Mouse (Mus musculus) yolk sac, embryonic 10.5 days (tissue): ENCODE data around the gene Izumo1.

ENCODE experiments used
- DNase-seq: peaks from one replicate; pipeline ENCODE4 v3.0.0-alpha.2; 2017; ENCODE audit warnings: low spot score

Izumo1 gene

DNA sequence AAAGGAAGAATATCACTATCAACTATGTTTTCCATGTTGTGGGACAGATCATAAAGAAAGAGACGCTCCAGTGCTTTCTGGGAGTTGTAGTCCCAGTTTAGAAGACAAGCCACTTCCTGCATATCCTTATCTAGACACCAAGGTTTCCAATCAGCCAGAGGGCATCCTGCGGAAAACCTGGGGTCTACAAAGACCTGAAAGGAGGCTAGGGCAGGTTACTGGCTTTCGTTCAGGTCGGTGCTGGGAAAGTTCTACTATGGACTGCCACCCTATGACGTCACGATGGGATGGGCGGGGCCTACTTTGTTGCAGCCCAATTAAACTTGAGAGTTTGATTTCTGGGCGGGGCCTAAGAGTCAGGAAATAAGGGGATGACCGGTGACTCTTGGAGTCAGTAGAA is at the start of gene Izumo1:
Izumo1 (plus strand) TSS at position 369 of the 400 bp plus-strand sequence.
- DNase-seq, result peak; percentile 63

DNA sequence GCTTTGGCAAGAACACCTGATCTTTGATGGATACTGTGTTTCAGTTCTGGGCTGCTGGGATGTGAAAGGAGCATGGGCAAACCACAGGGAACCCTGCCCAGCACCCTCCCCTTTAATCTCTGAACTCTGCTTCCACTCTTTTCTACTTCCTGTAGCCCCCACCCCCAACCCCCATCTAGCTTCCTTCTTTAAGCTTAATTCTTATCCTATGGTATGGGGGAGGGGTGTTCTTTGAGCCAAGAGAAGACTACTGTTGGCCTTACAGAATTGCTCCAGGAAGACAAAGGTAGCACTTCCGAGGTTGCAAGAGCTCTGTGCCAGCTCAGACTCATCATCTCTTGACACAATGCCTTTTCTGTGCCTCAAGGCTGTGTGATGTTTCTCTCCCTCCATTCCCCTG is 49.6 kb upstream of the Izumo1 start:
- DNase-seq, result no peak

DNA sequence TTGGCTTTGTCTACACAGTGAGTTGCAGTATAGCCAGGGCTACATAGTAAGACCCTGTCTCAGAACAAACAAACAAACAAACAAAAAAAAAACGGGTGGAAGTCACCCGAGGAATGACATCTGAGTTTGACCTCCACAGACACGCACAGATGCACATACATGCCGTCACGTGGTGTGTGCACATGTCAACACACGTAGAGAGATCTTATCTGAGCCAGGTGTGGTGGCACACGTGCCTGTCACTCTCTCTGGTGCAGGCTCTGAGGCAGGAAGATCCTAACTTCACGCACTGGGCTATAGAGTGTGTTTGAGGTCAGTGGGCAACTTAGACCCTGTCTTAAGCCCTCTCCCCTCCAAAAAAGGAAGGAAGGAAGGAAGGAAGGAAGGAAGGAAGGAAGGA is 47.7 kb upstream of the Izumo1 start:
- DNase-seq, result no peak

DNA sequence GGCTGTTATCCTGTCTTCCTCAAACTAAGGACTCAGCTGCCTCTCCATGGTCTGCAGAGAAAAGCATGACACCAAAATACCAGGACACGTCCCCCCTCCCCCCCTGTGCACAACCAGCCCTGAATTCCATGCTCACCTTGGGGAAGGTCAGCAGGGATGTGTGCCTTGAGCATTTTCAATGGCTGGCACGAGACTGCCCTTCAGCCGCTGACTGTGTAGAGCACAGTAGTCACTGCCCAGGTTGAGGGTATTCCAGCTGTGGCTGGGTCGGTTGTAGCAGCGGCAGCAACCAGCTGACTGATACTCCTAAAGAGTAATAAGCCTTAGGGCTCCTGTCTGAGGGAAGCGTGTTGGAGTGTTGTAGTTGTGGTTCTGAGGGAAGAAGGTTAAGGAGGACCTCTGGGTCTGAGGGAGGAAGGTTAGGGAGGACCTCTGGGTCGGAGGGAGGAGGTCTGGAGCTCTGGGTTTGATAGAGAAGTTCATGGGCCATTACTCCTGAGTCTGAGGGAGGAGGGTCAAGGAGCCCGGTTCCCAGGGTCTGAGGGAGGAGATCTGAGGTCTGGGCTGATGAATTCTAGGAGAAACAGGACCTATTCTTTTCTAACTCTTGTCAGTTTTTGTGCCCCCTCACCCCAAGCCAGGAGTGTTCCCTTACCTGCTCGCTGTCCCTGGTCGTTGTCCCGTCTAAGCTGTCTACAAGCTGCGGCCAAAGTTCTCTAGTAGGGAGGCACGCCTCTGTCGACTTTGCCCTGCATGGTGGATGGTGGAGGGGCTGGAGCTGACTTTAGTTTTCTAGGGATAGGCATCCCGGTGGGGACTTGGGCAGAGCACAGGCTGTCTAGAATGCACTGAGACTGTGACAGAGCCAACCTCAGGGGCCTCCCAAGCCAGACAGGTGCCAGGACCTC is 46.9 kb upstream of the Izumo1 start:
- peak; percentile 78 for DNase-seq

DNA sequence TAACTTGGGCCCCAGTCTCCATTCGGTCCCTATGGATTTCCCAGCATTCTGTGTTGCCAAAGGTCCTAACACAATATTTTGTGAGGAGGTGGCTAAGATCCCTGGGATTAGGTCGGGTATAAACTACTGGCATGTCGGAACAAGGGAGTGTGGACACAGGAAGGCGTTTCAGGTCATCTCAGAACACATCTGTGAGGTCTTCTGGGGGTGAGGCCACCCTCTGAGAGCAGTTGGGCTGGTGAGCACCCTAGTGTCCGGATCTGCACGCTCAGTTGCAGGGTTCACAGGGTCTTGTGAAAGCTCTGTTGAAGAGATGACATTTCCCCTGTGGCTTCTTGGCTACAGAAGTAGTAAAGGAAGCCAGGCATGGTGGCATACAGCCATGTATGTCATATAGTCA is 35.7 kb upstream of the Izumo1 start:
- no peak for DNase-seq

DNA sequence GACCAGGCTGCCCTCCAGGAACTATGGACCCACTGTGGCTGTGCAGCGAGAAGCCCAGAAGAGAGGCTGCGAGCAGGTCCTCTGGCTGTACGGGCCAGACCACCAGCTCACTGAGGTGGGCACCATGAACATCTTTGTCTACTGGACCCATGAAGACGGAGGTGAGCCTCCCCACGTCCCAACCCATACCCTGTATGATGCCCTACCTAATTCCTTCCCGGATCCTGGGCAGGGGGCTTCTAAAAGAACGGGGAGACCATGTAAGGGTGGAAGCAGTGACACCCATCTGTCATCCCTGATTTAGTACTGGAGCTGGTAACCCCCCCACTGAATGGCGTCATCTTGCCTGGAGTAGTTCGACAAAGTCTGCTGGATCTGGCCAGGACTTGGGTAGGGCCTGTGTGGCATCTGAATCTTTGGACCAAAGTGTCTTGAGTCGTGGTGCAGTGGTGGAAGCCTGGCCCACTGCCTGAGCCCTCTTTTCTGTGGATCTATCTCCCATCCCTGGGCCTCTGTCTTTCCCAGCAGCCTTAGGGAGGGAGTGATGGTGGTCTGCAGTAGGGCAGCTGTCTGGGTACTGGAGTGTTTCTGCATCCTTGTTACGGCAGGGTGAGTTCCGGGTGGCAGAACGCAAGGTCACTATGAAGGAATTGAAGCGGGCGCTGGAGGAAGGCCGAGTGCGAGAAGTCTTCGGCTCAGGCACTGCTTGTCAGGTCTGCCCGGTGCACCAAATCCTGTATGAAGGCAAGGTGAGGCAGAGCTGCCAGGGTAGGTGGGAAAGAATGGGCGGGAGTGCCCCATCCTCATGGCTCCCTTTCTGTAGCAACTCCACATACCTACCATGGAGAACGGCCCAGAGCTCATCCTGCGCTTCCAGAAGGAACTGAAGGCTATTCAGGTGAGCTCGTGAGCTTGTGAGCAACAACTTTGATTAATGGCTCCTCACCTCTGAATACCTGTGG is 33.7 kb upstream of the Izumo1 start:
- no peak for DNase-seq

DNA sequence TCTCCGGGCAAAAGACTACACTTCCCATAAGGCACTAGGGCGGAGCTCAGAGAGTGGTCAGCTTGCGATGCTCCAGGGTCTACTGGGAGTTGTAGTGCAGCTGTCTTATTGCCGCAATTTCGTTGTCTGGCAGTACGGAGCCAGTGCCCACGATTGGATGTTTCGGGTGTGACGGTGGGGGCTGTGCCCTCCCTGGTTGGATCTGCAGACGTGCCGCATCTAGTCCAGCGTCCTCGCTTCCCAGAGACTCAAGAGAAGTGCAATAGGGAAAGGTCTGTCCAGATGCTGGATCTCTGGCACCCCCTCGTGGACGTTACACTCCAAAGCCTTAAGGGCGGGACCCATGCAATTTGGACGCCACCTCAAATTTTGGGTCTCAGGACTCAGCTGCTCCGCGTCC is 32.4 kb upstream of the Izumo1 start:
- peak; percentile 92 for DNase-seq

DNA sequence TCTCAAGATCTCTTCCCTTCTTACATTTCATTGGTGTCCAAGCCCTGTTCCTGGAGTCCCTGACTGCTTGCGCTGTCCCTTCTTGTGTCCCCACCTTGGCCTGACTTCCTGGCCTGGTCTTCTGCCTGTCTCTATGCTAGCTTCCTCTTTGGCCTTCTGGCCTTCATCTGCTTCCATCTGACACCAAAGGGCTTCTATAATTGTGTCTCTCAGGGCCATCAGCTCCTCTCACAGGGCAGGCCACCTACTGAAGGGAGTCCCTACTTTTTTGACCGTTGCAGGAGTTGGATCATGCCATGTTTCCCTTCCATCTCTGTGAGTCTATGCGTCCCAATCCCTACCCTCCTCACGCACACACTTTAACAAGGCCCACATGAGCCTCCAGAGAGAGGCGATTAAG is 31.7 kb upstream of the Izumo1 start:
- no peak for DNase-seq

DNA sequence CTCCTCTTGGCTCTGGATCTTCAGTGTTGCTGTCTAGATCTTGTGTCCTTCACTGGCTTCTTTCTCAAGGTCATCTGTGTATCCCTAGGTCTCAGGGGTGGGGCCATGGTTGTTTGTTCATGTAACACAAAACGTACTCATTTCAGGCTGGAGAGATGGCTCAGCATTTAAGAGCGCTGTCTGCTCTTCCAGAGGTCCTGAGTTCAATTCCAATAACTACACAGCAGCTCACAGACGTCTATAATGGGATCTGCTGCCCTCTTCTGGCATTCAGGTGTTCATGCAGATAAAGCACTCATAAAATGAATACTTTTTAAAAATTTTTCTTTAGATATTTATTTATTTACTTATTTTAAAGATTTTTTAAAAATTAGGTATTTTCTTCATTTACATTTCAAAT is 30.7 kb upstream of the Izumo1 start:
- DNase-seq, result no peak

DNA sequence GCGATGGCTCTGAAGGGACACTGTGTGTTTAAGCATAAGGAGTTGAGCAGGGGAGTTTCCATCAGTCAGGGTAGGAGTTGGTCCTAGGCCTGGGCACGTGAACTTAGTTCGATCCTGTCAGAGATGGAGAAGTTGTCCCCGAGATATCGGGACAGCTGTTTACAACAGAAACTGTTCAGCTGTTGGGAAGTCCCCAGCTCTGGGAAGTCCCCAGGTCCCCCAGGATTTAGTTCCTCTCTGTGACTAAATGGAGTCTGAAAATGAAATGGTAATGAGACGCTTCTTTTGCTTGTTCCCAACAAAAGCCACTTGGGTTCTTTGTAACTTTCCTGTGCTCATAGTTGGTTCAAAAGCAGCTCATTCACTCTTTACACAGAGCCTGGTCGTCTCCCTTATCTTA is 29.7 kb upstream of the Izumo1 start:
- no peak for DNase-seq

DNA sequence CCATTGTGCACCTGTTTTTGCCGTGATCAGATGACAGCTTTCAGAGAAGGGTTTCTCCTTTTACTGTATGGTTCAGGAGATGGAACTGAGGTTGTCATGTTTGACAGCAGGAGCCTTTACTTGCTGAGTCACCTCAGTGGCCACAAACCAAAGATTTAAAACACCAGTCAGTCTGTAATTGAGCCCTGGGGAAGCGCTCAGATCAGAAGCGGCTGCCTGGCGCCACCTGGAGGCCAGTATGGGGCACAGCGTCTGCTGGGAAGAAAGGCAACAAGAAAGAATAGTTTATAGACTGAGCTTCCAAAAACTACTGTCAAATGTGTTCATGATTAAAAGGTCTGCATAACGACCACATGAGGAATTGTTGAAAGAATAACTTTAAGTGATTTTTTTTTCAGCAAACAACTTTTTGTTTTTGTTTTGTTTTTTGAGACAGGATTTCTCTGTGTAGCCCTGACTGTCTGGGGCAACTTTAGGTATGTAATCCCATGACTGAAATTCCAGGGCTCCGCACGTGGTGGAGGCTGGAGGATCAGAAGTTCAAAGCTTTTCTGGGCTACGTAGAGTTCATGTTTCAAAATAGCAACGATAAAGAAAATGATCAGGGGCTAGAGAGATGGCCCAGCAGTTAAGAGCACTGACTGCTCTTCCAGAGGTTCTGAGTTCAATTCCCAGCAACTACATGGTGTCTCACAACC is 28.3 kb upstream of the Izumo1 start:
- DNase-seq, result peak; percentile 58

DNA sequence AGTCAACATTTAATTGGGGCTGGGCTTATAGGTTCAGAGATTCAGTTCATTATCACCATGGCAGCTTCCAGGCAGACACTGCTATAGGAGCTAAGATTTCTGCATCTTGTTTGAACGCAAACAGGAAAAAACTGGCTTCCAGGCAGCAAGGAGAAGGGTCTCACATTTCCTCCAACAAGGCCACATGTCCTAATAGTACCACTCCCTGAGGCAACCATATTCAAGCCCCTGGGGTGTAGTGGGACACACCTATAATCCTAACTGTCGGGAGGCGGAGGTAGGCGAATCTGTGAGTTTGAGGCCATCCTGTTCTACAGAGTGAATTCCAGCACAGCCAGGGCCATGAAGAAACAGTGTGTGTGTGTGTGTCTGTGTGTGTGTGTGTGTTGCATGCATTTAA is 26.4 kb upstream of the Izumo1 start:
- no peak for DNase-seq

DNA sequence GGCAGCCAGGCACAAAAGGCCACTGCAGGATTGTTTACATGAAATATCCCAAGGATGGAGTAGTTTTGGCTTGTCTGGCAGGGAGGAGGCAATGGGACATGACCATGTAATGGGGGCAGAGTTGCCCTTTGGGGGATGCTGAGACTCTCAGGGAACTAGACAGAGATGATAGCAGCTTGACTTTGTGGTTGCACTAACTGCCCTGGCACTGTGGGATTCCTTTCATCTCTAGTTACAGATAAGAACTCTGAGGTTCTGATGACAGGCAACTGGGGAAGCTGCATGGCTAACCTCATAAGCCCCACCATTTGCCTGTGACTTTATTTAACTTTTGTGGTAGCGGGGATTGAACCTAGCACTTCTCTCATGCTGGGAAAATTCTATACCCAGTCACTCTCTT is 25.5 kb upstream of the Izumo1 start:
- no peak for DNase-seq

DNA sequence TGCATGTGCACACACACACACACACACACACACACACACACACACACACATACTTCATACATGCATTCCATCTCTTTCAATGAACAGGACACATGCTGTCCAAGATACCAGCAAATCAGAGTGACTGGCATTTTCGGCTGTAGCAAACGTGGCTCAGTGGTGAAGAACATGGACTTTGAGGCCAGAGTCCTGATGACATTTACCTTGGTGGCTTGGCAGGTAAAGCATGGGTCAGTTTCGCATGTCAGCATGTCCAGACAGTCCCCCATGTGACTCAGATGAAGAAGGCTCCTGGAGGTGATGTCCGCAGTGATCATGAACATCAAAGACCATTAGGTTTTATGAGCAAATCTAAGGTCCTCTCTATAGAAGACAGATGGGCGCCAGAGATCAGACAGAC is 24.6 kb upstream of the Izumo1 start:
- DNase-seq, result no peak

DNA sequence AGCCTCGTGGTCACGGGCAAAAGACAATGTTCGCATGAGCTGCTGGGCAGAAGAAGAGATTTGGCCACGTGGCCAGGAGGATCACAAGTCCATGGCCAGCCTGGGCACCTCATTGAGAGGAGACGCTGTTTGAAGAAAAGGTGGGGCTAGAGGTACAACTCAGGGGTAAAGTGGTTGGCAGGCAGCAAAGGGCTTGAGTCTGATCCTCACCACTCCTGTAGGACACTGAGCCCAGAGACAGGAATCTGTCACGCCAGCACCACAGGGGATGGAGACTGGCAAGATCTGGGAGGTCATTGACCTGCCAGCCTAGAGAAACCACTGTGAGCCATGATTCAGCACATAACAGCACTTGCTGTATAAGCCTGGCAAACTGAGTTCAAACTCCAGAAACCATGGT is 24.1 kb upstream of the Izumo1 start:
- DNase-seq, result no peak

DNA sequence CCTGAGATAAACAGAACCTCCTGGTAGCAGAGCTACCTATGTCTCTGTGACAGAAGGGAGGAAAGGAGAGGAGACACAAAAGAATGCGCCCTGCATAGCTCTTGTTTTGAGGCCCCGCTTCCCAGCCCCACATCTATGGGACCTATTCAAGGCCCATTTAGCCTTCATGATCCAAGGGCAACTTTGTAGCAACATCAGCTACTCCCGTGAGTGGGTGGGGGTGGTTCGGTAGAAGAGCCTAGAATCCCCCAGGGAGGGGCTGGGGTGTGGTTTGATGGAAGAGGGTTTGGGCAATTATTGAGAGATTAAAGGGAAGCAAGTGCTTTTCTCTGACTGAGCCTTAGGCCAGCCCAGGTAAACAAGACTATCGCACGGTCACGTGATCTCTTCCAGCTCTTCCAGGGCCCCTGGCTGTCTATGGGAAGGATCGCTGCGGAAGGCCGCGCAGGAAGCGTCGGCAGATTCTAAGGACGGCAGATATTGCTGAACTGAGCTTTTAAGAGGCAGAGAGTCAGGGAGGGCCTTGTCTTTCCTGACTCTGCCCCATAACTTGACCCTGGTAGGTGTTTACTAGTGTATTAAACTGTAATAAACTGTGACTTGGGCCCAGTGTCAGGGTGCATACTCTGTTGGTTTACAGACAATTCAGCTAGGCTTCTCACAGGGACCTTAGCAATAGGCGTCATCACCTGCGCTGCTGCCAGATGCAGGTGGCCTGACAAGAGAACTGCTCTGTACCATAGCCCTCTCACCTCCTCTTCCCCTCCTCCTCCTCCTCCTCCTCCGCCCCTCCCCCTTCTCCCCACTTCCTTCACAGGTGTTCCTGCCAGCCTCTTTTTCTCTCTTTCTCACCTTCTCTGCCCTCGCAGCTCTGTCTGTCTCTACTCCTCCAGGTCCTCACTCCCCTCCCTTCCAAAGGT is 22.4 kb upstream of the Izumo1 start:
- peak; percentile 66 for DNase-seq

DNA sequence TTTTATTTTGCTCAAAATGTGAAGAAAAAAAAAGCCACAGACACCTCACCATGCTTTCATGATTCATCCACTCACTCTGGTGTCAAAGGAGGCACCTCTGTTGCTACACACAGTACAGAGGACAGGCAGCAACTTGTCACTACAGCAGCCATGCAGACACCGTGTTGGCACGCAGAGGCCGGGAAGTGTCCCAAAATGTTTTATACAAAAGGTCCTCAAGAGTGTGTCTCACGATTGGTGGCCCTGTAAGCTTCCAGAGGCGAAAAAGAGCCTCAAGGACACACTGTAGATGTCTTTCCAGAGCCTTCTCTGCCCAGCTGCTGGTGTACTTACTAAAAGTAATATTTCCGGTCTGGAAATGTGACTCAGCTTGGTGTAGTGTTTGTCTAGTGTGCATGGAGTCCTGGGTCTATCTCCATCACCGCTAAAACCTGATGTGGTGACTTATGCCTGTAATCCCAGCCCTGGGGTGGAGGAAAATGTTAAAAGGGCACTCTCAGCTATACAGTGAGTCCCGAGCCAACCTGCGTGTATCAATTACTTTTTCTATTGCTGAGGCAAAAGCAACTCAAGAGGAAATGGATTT is 15.8 kb upstream of the Izumo1 start:
- DNase-seq, result no peak

DNA sequence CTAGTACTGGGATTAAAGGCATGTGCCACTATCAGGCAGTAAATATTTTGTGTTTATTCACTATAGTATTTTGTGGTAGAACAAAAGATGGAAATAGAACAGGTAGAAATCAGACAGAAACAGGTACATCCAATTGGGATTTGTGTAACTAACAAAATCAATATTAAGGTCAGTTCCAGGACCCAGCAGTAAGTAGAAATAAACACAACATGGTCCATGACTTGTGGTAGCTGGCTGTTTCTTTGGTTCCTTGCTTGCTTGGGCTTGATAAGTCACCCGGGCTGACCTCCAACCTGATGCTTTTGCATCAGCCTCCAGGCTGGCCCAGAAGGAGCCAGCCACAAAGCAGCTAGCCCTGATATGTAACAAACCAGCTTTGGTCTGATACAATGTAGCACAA is 12.1 kb upstream of the Izumo1 start:
- no peak for DNase-seq

DNA sequence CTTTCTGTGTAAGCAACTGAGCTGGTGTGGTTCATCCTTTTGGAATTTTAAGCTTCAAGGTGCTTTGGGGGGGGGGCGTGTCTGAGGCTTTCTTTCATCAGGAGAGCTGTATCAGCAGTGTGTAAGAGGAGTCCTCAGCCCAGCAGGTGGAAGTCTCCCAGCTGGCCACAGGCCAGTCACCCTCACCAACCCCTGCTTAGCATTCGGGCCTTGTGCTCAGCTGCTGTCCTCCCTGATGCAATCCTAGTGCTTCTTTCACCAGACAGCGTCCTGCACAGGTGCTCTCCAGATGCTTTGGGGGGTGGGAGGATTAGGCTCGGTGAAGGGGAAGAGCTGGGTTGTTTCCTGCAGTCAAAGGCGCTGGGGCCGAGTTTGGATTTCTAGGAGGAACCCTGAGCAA is 5.3 kb upstream of the Izumo1 start:
- no peak for DNase-seq

DNA sequence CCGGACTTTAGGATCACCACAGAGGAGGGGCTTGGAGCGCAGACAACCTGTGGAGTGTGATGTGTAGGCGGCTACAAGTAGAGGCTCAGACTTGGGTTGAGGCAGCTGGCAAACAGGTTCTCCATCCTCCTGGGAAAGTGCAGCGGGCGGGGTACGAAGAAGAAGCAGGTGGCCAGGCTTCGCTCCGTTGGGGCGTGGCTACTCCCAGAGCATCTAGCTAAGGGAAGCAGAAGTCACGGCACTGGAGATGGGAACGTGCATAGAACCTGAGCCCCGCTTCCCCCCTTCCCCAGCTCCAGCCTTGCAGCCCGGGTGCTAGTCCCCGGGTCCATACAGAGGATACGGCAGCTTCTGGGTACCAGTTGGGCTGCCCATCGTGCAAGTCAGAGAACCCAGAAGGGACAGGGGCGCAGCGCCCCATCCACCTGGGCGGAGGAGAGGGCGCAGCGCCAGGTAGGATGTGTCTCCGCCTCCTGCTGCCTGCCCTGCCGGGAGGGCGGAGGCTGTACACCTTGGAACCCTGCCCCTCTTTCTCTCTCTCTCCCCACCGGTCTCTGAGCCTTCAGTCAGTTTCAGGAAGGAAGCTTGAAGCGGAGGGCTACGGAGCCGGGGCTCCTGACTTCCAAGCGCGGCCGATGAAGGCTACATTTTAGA is 4.4 kb upstream of the Izumo1 start, which contains the start of gene Fut1:
Fut1 (plus strand) TSS at position 248 of the 654 bp plus-strand sequence.
- no peak for DNase-seq
